Mouse (Mus musculus) CH12.LX (cell line): ENCODE results near the gene Tnfsf9. TPM values are rescaled to one million over a fixed set of nuclear protein-coding genes. Genes with fewer than 3 reads are reported as not detected.

Experiments
- DNase-seq: peaks from one replicate; pipeline ENCODE4 v3.0.0-alpha.2; 2013; ENCODE audit errors: extremely low read depth
- H3K27ac ChIP-seq: 2 replicates; pipeline ENCODE4 v1.5.1; 2012; ENCODE audit warnings: low read depth, mild to moderate bottlenecking, control low read depth, moderate library complexity; ENCODE audit not compliant: insufficient read depth
- H3K27me3 ChIP-seq: replicated peaks from 2 replicates; pipeline ENCODE3; 2012; ENCODE audit warnings: inconsistent platforms
- H3K36me3 ChIP-seq, 2 experiments: replicated peaks in 1 of 2; 2 replicates each; pipeline versions ENCODE3 to v1.6.1; 2012; ENCODE audit warnings: inconsistent platforms in 1 of 2, low read length in 1 of 2, mild to moderate bottlenecking in 1 of 2, mixed read lengths in 1 of 2, moderate library complexity in 1 of 2; ENCODE audit not compliant: control insufficient read depth in 1 of 2, insufficient read depth in 1 of 2
- H3K4me1 ChIP-seq, 2 experiments: 2 replicates each; pipeline ENCODE4 v1.6.1; 2012; ENCODE audit warnings: inconsistent platforms in 1 of 2, moderate library complexity in 1 of 2; ENCODE audit not compliant: insufficient read depth in 2 of 2, control insufficient read depth in 1 of 2
- H3K4me2 ChIP-seq: 2 replicates; pipeline ENCODE4 v1.6.1; 2012; ENCODE audit warnings: low read depth, mild to moderate bottlenecking, control low read depth; ENCODE audit not compliant: poor library complexity, insufficient read depth, severe bottlenecking
- H3K4me3 ChIP-seq, 3 experiments: fragments of 150-350 bp in 1 of 3; sonication (generic) in 1 of 3; replicated peaks in 1 of 3; 2 replicates each; pipeline versions ENCODE3 to v1.5.1; 2011 to 2012; ENCODE audit warnings: low read depth in 2 of 3, low read length in 2 of 3, mild to moderate bottlenecking in 2 of 3, moderate library complexity in 2 of 3, control low read depth in 1 of 3, improper control_type of control experiment in 1 of 3, inconsistent platforms in 1 of 3, mixed read lengths in 1 of 3; ENCODE audit not compliant: poor library complexity in 1 of 3
- H3K79me2 ChIP-seq: replicated peaks from 2 replicates; pipeline ENCODE4 v1.6.1; 2012; ENCODE audit warnings: mild to moderate bottlenecking, moderate library complexity; ENCODE audit not compliant: control insufficient read depth, poor library complexity, insufficient read depth, severe bottlenecking; ENCODE audit errors: extremely low read depth
- H3K9ac ChIP-seq: 2 replicates; pipeline ENCODE4 v1.6.1; 2012; ENCODE audit warnings: low read depth, mild to moderate bottlenecking, control low read depth, moderate library complexity; ENCODE audit not compliant: insufficient read depth
- H3K9me3 ChIP-seq: replicated peaks from 2 replicates; pipeline ENCODE3; 2012; ENCODE audit warnings: low read length, inconsistent platforms, mixed read lengths
- CTCF ChIP-seq, 2 experiments: IDR thresholded peaks in 1 of 2; conservative IDR thresholded peaks in 1 of 2; 2 replicates each; pipeline ENCODE4 v1.5.1; 2011 to 2012; ENCODE audit warnings: low read depth in 2 of 2, low read length in 2 of 2, improper control_type of control experiment in 1 of 2, inconsistent platforms in 1 of 2, mild to moderate bottlenecking in 1 of 2, moderate library complexity in 1 of 2
- ELF1 ChIP-seq: IDR thresholded peaks from 2 replicates; pipeline ENCODE4 v1.6.1; 2014; ENCODE audit warnings: low read depth, mild to moderate bottlenecking, inconsistent platforms, low read length, improper control_type of control experiment
- EP300 ChIP-seq: IDR thresholded peaks from 2 replicates; pipeline ENCODE4 v1.6.1; 2011; ENCODE audit warnings: low read length, improper control_type of control experiment
- ETS1 ChIP-seq: conservative IDR thresholded peaks from 2 replicates; pipeline ENCODE4 v1.6.1; 2012; ENCODE audit warnings: low read depth, mild to moderate bottlenecking, inconsistent platforms, low read length, improper control_type of control experiment, moderate library complexity
- IRF4 ChIP-seq: IDR thresholded peaks from 2 replicates; pipeline ENCODE4 v1.6.1; 2014; ENCODE audit warnings: low read depth, mild to moderate bottlenecking, inconsistent platforms, low read length, improper control_type of control experiment
- KAT2A ChIP-seq: IDR thresholded peaks from 2 replicates; pipeline ENCODE4 v1.6.1; 2012; ENCODE audit warnings: low read length, improper control_type of control experiment, inconsistent platforms; ENCODE audit not compliant: insufficient replicate concordance
- MAFK ChIP-seq: IDR thresholded peaks from 2 replicates; pipeline ENCODE4 v1.6.1; 2011; ENCODE audit warnings: low read length, improper control_type of control experiment; ENCODE audit not compliant: insufficient replicate concordance
- MAZ ChIP-seq: IDR thresholded peaks from 2 replicates; pipeline ENCODE4 v1.6.1; 2012; ENCODE audit warnings: low read depth, mild to moderate bottlenecking, inconsistent platforms, low read length, improper control_type of control experiment, moderate library complexity
- MEF2A ChIP-seq: IDR thresholded peaks from 2 replicates; pipeline ENCODE4 v1.6.1; 2014; ENCODE audit warnings: low read depth, mild to moderate bottlenecking, inconsistent platforms, low read length, improper control_type of control experiment, borderline replicate concordance
- POLR2AphosphoS2 ChIP-seq: IDR thresholded peaks from 2 replicates; pipeline ENCODE4 v1.6.1; 2011; ENCODE audit warnings: low read depth, low read length, improper control_type of control experiment
- SMC3 ChIP-seq: IDR thresholded peaks from 2 replicates; pipeline ENCODE4 v1.6.1; 2011; ENCODE audit warnings: low read depth, low read length, improper control_type of control experiment
- TBP ChIP-seq: conservative IDR thresholded peaks from 2 replicates; pipeline ENCODE4 v1.6.1; 2011; ENCODE audit warnings: low read depth, low read length, improper control_type of control experiment
- TCF12 ChIP-seq: IDR thresholded peaks from 2 replicates; pipeline ENCODE4 v1.6.1; 2014; ENCODE audit warnings: low read depth, mild to moderate bottlenecking, inconsistent platforms, low read length, improper control_type of control experiment
- UBTF ChIP-seq: IDR thresholded peaks from 2 replicates; pipeline ENCODE4 v1.6.1; 2012; ENCODE audit warnings: low read depth, mild to moderate bottlenecking, inconsistent platforms, low read length, improper control_type of control experiment, moderate library complexity
- dilution Hi-C: fragments of 300-500 bp; cut with MboI; formaldehyde crosslinking; loops from 2 replicates; pipeline ENCODE4 v1.14.3; 2020; ENCODE audit warnings: low sequenced_read_pairs; ENCODE audit not compliant: extremely low pct_unique_long_range_greater_than_20kb, extremely low pct_ligation_motif_present
- in situ Hi-C: fragments of 300-500 bp; cut with MboI; formaldehyde crosslinking; loops from 3 replicates; pipeline ENCODE4 v1.14.3; 2019; ENCODE audit warnings: low sequenced_read_pairs, low pct_ligation_motif_present, low pct_unique_long_range_greater_than_20kb, mixed read lengths
- polyA plus RNA-seq: library from polyadenylated mRNA; unstranded; fragments of >175 nt; gene quantifications from 2 replicates; pipeline ENCODE4 v1.2.1, GENCODE M21; 2012; ENCODE audit warnings: low read depth; ENCODE audit not compliant: insufficient read length
- total RNA-seq, 2 experiments: library from RNA; depleted of rRNA; stranded (reverse); fragments of 300-350 nt in 1 of 2; fragments of >200 nt in 1 of 2; gene quantifications; 2 replicates each; pipeline ENCODE4 v1.2.3; 2012 to 2014

Tnfsf9 gene
- total and polyA plus RNA-seq, 3 experiments = 123 to 321 (median 137) TPM

- TF ChIP-seq CTCF (conservative IDR thresholded peaks at IDR 0.05 in 1 of 2, IDR thresholded peaks at IDR 0.05 in 1 of 2; ENCODE audit: low read depth in 2 of 2, low read length in 2 of 2) (peak in 1 of 2 experiments; percentile 71; a peak in 2 of 4 replicates), UBTF (no peak), ELF1 (no peak), TCF12 (no peak), TBP (peak; percentile 63), SMC3 (peak; percentile 74), POLR2AphosphoS2 (no peak), ETS1 (no peak; the same call in 1 of the 2 replicates)
These were observed 5.3 kb upstream of the Tnfsf9 start (continued) for GRCm38 (mm10) chr17:57099629-57100325.

DNA sequence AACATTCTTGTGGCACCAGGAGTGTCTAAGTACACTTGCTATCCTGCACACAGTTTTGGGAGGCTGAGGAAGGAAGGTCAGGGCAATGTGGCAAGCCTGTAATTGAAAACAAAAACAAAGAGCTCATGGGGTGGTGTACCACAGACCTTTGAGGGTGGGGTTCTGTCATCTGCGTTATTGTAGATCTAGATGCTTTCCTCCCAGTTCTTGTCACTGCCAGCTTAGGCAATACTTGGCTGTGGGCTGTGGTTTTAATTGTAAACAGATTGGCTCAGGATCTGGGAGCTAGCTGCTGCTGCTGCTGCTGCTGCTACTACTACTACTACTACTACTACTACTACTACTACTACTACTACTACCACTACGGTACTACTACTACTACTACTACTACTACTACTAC, 2.8 kb upstream of the Tnfsf9 start:
- no peak for DNase-seq
- Histone ChIP-seq H3K27ac (no peak overlapping the region), H3K4me1 (peaks cover 33 to 67% of the 10 kb centered on the region in 2 experiments), H3K9ac (no peak overlapping the region), H3K27me3 (no peaks in the 10 kb centered on the region), H3K36me3 (peaks cover 17 to 43% of the 10 kb centered on the region in 2 experiments), H3K9me3 (no peaks in the 10 kb centered on the region), H3K4me2 (no peak overlapping the region), H3K79me2 (peaks cover 20% of the 10 kb centered on the region), H3K4me3 (no peak overlapping the region)
- in situ Hi-C loops = no loop called here
- dilution Hi-C loops = no loop called here
- no peak for TF ChIP-seq SMC3

- no peaks in the 10 kb centered on the region for H3K27me3 ChIP-seq
- DNase-seq = no peak
- in situ Hi-C loops = no loop called here
- no peaks in the 10 kb centered on the region for H3K9me3 ChIP-seq
- H3K36me3 ChIP-seq = peaks cover 28 to 41% of the 10 kb centered on the region in 2 experiments
- dilution Hi-C loops = no loop called here
- H3K27ac ChIP-seq = peak overlapping the region; percentile 94; the same call in 1 of the 2 replicates
- peak overlapping the region; percentile 61 to 89 (median 72) for H3K4me3 ChIP-seq
- TF ChIP-seq MAFK (no peak), ELF1 (peak; percentile 49; the same call in 1 of the 2 replicates), IRF4 (peak; percentile 89), KAT2A (peak; percentile 22; the same call in 1 of the 2 replicates), ETS1 (no peak), MAZ (peak; percentile 24; the same call in 1 of the 2 replicates), MEF2A (peak; percentile 22; the same call in 1 of the 2 replicates), EP300 (peak; percentile 47; the same call in 1 of the 2 replicates), SMC3 (no peak)
- peak overlapping the region; percentile 99 for H3K9ac ChIP-seq
- H3K4me2 ChIP-seq = peak overlapping the region; percentile 84
- H3K79me2 ChIP-seq = peaks cover 33% of the 10 kb centered on the region
- H3K4me1 ChIP-seq = peaks cover 18 to 51% of the 10 kb centered on the region in 2 experiments
These were observed 629 bp upstream of the Tnfsf9 start for GRCm38 (mm10) chr17:57104496-57104895.
